Mouse (Mus musculus): ENCODE data around the gene Gm42878.
A peak's percentile ranks its signal among the peaks of the same experiment; 100 is the strongest.

The Gm42878 gene

GRCm38 (mm10) chr5:121544910-121545792, at the start of gene Gm42878, which contains the start of gene Adam1a:
Gene Gm42878 (minus strand): TSS chr5:121545482.
Gene Adam1a (minus strand): TSS chr5:121545482.
- peak; percentile 64 for DNase-seq (ENCODE audit: low read depth)

DNA sequence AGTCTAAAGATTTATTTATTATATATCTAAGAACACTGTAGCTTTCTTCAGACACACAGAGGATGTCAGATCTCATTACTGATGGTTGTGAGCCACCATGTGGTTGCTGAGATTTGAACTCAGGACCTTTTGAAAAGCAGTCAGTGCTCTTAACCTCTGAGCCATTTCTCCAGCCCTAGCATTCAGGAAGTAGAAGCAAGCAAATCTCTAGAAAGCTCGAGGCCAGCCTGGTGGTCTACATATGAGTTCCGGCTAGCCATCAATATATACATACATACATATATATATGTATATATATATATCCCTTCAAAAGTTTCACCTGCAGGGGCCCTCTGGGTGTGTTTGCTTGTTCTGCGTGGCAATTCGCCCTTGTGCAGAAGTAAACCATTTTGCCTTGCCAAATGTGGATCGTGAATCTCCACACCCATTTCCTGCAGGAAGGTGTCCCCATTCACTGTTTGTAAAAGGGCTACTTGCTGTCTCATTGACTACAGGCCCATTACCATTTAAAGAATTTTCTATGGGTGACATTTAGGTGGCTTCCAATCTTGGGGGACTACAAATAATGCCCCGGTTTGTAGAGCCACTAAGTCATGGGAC, 49.5 kb upstream of the Gm42878 start:
- DNase-seq (ENCODE audit: low read depth) = no peak

DNA sequence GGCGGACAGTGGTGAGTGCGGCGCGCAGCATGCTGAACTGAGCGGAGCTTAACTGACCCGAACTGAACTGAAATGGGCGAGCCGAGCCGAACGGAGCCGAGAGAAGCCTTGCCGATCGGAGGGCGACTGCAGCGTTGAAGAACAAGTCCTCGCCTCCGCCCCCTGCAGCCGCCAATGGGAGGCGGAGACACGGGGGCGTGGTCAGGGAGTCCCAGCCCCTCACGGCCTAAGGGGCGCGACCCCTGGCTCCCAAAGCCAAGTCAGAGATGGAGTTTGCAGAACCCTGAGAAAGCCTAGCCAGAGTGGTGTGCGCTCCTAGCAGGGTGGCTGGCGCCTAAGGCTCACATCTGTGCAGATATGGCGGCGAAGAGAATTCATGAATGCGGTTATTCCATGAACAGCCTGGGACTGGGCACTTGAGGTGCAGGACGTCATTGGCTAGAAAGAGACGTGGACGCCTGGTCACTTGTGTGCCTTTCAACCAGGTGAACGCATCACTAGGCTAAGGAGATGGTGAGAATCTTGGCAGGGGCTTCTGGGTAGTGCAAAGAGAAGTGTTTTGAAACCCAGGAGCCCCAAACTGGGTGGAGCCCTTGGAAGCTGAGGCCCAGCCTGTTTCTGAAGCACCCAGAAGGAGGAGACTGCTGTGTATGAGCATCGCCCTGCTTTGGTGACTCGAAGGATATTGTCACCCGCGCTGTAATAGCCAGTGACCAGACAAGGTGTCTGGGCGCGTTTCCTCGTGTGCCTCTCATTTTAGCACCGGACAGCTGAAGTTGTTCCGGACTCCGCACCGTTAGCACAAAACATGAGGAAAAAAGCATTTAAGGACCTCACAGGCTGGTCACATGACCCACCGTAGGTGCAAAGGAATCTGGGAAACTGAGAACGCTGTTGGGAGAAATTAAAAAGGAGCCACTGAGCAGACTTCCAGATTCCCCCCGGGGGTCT, 48.4 kb upstream of the Gm42878 start, which contains the start of gene Aldh2:
Gene Aldh2 (minus strand): TSS at position 374 of the 951 bp plus-strand sequence.
- peak; percentile 79 for DNase-seq (ENCODE audit: low read depth)

DNA sequence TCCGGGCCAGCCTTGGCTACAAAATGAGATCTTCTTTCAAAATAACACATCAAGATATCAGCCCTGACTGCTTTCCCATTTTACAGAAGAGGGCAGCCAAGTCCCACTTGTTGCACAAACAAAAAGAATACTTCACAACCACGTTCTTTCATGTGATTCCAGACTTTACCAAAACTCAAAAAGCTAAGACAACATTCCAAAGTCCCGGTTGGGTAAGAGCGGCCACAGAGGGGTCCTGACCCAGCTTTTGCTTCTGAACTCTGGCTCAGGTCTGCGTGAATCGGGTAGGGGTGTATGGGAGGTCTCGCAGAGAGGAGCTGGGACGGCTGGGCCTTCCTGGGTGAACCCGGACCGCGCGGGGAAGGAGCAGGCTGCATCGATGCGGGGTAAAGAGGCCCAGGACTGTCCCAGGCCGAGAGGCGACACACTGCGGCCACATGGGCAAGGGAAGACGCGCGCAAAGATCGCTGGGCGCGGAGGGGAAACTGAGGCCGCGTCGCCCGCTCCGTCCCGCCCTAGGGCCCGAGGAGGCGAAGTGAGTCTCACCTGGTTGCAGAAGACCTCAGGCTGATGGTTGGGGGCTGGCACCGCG, 47.6 kb upstream of the Gm42878 start:
- peak; percentile 21 for DNase-seq (ENCODE audit: low read depth)

- no peak for DNase-seq (ENCODE audit: low read depth)
Observed at GRCm38 (mm10) chr5:121592064-121592815, 47.0 kb upstream of the Gm42878 start.

DNA sequence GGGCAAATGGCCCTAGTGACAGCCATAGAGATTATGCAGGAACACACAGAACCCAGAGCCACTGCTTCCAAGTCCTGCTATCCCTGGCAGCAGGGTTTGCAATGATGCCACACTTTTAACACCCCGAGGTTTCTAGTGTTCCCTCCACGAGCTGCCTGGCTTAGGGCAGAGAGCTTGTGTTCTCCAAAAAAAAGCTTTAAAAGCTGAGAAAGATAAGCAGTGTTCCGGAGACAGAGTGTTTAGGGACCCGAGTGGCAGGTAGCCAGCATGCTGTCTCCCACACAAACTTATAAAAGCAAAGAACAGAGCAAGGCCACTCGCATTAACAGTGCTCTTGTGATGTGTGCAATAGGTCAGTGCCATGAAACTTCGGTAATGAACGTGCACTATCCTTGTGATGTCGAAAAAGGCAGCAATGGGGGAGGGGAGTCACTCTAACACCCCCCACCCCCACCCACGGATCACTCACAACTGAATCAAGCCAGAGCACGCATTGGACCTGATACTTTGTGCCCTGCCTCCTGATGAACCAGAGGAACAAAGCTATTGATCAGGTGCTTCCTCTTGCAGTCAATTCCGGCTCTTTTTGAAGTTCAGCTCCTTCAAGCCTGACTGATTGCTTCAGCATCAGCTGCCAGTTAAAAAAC, 46.3 kb upstream of the Gm42878 start:
- DNase-seq (ENCODE audit: low read depth) = peak; percentile 19

DNA sequence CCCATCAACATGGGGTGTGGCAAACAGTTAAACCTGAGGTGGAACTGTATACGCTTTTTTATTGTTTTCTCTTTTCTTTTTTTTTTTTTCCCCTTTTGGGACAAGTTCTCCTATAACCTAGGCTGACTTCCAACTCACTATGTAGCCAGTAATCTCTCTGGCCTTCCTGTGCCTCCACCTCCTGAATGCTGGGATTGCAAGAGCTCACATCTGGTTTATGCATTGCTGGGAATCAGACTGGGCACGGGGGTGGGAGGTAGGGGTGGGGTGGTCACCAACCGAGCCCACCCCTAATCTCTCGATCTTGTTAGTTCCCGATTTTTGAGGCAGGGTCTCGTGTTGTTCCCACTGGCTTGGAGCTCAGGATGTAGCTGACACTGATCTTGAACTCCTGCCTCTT, 44.6 kb upstream of the Gm42878 start:
- no peak for DNase-seq (ENCODE audit: low read depth)

DNA sequence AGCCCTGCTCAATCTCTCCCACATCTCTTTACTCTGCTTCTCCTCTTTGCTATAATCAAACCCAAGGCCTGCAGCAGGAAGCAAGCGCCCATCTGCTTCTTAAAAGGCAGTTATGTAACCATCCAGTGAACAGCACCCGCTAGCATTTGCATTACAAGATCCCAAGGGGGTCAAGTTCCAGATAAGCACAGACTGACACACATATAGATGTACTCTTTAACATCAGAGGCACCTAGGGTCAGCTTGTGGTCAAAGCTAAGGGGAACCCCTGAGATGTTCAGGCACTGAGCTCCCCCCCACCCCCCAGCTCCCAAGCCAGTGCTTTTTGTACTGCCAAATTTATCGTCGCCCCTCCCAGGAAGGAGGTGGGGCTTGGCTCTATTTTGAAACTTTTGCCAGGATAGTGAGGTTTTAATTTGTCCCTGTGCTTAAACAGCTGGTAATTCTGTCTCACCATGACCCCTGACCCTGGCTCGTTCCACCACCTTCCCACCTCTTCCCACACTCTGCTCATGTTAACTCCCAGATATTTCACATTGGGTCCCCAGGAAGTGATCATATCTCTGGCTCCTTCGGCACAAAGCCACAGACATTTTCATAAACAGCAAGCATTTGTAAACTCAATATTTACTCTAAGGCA, 41.2 kb upstream of the Gm42878 start:
- DNase-seq (ENCODE audit: low read depth) = peak; percentile 59

- DNase-seq (ENCODE audit: low read depth) = no peak
Observed at GRCm38 (mm10) chr5:121585699-121586098, 40.4 kb upstream of the Gm42878 start.

- DNase-seq (ENCODE audit: low read depth) = no peak
Observed at GRCm38 (mm10) chr5:121585005-121585404, 39.7 kb upstream of the Gm42878 start.

DNA sequence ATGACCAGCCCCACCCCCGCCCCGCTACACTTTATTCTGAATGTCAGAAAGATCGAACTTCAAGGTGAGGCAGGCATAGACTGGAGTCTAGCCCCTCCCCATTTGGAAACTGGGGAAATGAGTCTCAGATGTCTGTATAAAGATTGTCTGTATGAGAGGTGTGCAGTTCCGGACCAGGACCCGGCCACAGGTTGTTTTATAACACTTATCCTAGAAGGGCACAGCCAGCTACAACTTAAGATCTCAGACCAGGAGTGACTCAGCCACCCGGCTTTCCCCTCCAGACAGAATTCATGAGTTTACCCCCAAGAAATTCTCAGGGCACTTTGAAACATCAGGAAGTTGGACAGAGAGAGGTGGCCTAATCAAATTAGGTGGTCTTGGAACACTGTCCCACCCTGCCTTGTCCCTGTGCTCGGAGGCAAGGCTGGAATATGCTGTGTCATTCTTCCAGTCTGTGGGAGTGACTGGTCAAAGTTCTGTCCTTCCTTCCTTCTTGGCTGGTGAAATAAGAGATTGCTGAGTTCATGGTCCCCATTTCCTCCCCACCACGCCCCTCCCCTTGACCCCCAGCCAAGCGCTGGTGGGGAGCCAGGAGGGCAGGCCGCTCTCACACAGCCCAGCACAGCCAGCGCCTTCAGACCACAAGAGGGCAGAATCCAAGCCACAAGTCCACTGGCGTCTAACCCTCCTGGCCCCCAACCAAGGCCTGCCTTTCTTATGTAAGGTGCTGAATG, 38.7 kb upstream of the Gm42878 start:
- peak; percentile 27 for DNase-seq (ENCODE audit: low read depth)

DNA sequence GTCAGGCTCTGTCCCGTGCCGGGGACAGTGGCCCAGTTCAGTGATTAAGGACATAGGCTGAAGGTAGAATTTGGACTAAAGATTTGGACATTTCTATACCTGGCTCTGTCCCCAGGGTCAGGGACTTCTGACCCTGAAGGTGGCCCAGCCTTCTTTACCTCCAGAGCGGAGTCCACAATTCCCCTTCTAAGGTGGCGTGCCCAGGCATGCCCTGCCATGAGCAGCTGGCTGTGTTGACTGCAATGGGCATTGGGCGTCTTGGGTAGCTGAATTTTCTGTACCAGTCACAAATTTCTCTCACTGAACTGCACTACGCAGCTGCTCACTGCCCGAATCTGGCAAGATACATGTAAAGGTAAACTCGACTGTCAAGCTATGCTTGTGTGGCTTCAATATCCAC, 36.7 kb upstream of the Gm42878 start:
- DNase-seq (ENCODE audit: low read depth) = no peak

- no peak for DNase-seq (ENCODE audit: low read depth)
Observed at GRCm38 (mm10) chr5:121576927-121577488, 31.7 kb upstream of the Gm42878 start.

DNA sequence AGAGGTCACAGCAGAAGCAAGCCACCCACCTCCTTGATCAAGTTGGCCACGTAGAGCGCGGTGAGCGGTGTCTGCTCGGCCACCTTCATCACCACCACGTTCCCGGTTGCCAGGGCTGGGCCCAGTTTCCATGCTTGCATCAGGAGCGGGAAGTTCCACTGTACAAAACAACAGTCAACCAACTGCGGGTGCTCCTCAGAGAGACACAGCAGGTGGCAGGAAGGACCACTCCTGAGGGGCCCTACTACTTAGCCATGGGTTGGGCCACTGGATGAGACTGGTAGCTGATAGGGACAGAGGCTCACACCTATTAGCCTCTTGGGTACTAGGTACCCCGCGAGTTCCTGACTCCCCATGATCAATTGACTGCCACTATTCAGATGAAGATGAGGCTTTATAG, 30.6 kb upstream of the Gm42878 start:
- DNase-seq (ENCODE audit: low read depth) = no peak

DNA sequence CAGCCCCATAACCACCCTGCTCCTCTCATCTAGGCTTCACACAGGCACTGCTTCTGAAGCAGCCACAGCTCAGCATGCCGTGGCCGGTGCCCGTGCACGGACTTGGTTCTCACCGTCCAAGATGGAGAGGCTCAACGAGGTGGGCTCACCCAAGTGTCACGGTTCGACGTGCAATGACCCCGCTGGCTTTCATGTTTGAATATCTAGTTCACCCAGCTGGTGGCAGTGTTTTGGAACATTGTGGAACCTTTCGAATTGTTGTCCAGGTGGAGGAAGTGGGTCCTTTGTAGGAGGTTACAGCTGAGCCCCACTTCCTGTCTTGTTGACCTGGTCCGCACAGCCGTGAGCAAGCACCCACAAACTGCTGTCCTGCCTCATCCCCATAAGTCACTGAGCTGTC, 28.9 kb upstream of the Gm42878 start:
- DNase-seq (ENCODE audit: low read depth) = no peak

- DNase-seq (ENCODE audit: low read depth) = no peak
Observed at GRCm38 (mm10) chr5:121570787-121571186, 25.5 kb upstream of the Gm42878 start.

- no peak for DNase-seq (ENCODE audit: low read depth)
Observed at GRCm38 (mm10) chr5:121569881-121570420, 24.7 kb upstream of the Gm42878 start.

DNA sequence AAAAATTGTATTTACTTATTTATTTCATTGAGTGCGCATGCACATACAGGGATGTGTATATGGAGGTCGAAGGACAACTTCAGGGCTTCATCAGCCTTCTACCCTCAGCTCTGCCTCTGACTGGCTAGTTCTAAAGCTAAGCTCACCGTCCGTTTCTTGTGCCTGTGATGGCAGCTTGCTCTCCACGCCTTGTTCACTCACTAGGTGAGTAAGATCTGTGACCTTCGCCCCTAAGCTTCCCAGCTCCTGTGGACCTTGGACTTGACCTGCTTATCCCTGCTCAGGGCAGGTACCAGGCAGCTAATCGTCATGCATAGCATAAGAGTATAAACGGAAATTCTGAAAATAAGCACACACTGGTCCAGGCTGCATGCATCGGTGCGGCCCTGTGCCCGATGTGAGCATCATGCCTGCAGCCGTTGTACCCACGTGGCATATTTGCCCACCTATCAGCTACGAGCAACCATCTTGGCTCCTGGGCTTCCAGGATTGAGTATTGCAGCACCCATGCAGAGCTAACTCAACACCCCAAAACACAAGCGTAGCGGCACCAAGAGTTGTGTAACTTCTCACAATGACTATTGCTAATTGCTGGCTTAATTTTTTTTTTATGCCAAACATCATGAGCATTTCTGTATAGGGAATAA, 20.9 kb upstream of the Gm42878 start:
- no peak for DNase-seq (ENCODE audit: low read depth)

All from naive thymus-derived CD4-positive, alpha-beta T cell, adult 2 months (primary cell).